Mouse (Mus musculus) liver, adult 2 months (tissue): ENCODE data around the gene Ctdnep1. TPM values are rescaled to one million over a fixed set of nuclear protein-coding genes. Genes with fewer than 3 reads are reported as not detected.

Source experiments
- DNase-seq: peaks from one replicate; pipeline ENCODE4 v3.0.0-alpha.2; 2011; ENCODE audit warnings: low read depth, low spot score; ENCODE audit errors: extremely low read depth
- H3K27ac ChIP-seq: fragments of 200-500 bp; replicated peaks from 2 replicates; pipeline ENCODE4 v1.5.1; 2012; ENCODE audit warnings: low read depth, mild to moderate bottlenecking, control low read depth, inconsistent platforms, low read length; ENCODE audit not compliant: insufficient read depth
- H3K27me3 ChIP-seq: fragments of 200-500 bp; 2 replicates; pipeline ENCODE4 v1.6.1; 2012; ENCODE audit warnings: mild to moderate bottlenecking, moderate library complexity, low read length, inconsistent platforms; ENCODE audit not compliant: control insufficient read depth, insufficient read depth
- H3K36me3 ChIP-seq: fragments of 200-500 bp; 2 replicates; pipeline ENCODE4 v1.6.1; 2012; ENCODE audit warnings: low read length, inconsistent platforms; ENCODE audit not compliant: control insufficient read depth, insufficient read depth
- H3K4me1 ChIP-seq: fragments of 200-500 bp; 2 replicates; pipeline ENCODE4 v1.6.1; 2011; ENCODE audit warnings: low read length; ENCODE audit not compliant: control insufficient read depth, insufficient read depth
- H3K4me3 ChIP-seq: fragments of 200-500 bp; 2 replicates; pipeline ENCODE4 v1.5.1; 2011; ENCODE audit warnings: low read depth, mild to moderate bottlenecking, control low read depth, low read length, moderate library complexity; ENCODE audit not compliant: insufficient read depth
- H3K79me2 ChIP-seq: fragments of 200-500 bp; 2 replicates; pipeline ENCODE4 v1.6.1; 2012; ENCODE audit warnings: inconsistent platforms, mild to moderate bottlenecking, low read length, moderate library complexity; ENCODE audit not compliant: control insufficient read depth, insufficient read depth
- H3K9ac ChIP-seq: fragments of 200-500 bp; 2 replicates; pipeline ENCODE4 v1.6.1; 2012; ENCODE audit warnings: low read depth, mild to moderate bottlenecking, control low read depth, inconsistent platforms, low read length
- CTCF ChIP-seq: fragments of 200-500 bp; IDR thresholded peaks from 2 replicates; pipeline ENCODE4 v1.5.1; 2011; ENCODE audit warnings: low read depth, low read length, control low read depth
- POLR2A ChIP-seq: fragments of 200-500 bp; IDR thresholded peaks from 2 replicates; pipeline ENCODE4 v1.6.1; 2011; ENCODE audit warnings: low read length, control low read depth; ENCODE audit not compliant: insufficient read depth; ENCODE audit errors: extremely low read depth
- WGBS: fragments of 180-500 bp; shearing (Covaris S2); methylation state at CpG from one replicate; pipeline ENCODE4 v1.1.7; 2018; 5-methylcytosine and 5-hydroxymethylcytosine counted together
- polyA plus RNA-seq: library from polyadenylated mRNA; depleted of rRNA; stranded (reverse); fragments of >200 nt; gene quantifications from 2 replicates; pipeline ENCODE4 v1.2.3, GENCODE M21; 2012; rRNA removed
- total RNA-seq: library from RNA; depleted of rRNA; stranded (reverse); fragments of >200 nt; gene quantifications from 2 replicates; pipeline ENCODE4 v1.2.3, GENCODE M21; 2014; rRNA removed

Gene Ctdnep1
- total and polyA plus RNA-seq, 2 experiments = 6.6 to 45.3 TPM

DNA sequence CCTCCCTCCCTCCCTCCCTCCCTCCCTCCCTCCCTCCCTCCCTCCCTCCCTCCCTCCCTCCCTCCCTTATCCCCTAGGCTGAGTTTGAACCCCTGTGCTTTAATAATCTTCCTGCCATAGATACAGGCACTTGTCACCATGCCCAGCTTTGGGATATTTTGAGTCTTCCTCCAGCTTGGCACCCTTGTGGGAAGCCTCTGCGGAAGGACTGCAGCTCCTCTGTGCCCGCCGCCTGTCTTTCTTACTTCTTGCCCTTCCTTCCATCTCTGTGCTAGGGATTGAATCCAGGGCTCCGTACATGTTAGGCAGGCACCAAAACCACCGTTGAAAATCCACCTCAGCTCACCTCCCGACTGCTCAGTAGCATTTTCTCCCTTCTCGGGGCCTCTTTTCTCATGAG, 59.2 kb downstream of the Ctdnep1 start:
- no peaks in the 10 kb centered on the region for H3K36me3 ChIP-seq
- peaks cover 4% of the 10 kb centered on the region; the same call in 1 of the 2 replicates for H3K4me1 ChIP-seq
- no peak overlapping the region for H3K4me3 ChIP-seq
- no peak for DNase-seq
- H3K27me3 ChIP-seq = no peaks in the 10 kb centered on the region
- no peak overlapping the region for H3K9ac ChIP-seq
- WGBS = 95% methylated on average over 7 of the region's 7 CpGs
- TF ChIP-seq CTCF = no peak
- no peak for TF ChIP-seq POLR2A
- no peaks in the 10 kb centered on the region for H3K79me2 ChIP-seq
- no peak overlapping the region for H3K27ac ChIP-seq

Other genes starting within 250 kb of the Ctdnep1 start
Only the 30 nearest of the 36 such genes appear.
- gene Chrnb1, start 185.2 kb upstream of the Ctdnep1 start, total RNA-seq = 0.46 and 0.54 TPM in 2 replicates
- 0.28 and 0.35 TPM in 2 replicates for gene Chrnb1, start 185.2 kb upstream of the Ctdnep1 start, polyA plus RNA-seq
- gene Fgf11, start 179.3 kb upstream of the Ctdnep1 start, total RNA-seq = 0.18 and 0.20 TPM in 2 replicates
- gene Fgf11, start 179.3 kb upstream of the Ctdnep1 start, polyA plus RNA-seq = 0.33 and 0.34 TPM in 2 replicates
- gene Tmem102, start 175.5 kb upstream of the Ctdnep1 start, total RNA-seq = 2.3 and 2.4 TPM in 2 replicates
- gene Tmem102, start 175.5 kb upstream of the Ctdnep1 start, polyA plus RNA-seq = 13.5 and 15.7 TPM in 2 replicates
- gene Gm39566, start 165.9 kb upstream of the Ctdnep1 start, total RNA-seq = not detected in 2 replicates
- not detected in 2 replicates for gene Gm39566, start 165.9 kb upstream of the Ctdnep1 start, polyA plus RNA-seq
- not detected in 2 replicates for gene Spem2, start 162.7 kb upstream of the Ctdnep1 start, total RNA-seq
- not detected in 2 replicates for gene Spem2, start 162.7 kb upstream of the Ctdnep1 start, polyA plus RNA-seq
- gene Spem1, start 159.0 kb upstream of the Ctdnep1 start, total RNA-seq = not detected in 2 replicates
- gene Spem1, start 159.0 kb upstream of the Ctdnep1 start, polyA plus RNA-seq = 0.09 TPM in 1 of 2 replicates, not detected in the other
- 0.18 and 0.34 TPM in 2 replicates for gene Nlgn2, start 143.4 kb upstream of the Ctdnep1 start, total RNA-seq
- 0.93 and 1.9 TPM in 2 replicates for gene Nlgn2, start 143.4 kb upstream of the Ctdnep1 start, polyA plus RNA-seq
- 326 and 353 TPM in 2 replicates for gene Tmem256, start 142.6 kb upstream of the Ctdnep1 start, total RNA-seq
- gene Tmem256, start 142.6 kb upstream of the Ctdnep1 start, polyA plus RNA-seq = 284 and 370 TPM in 2 replicates
- 1.5 and 2.6 TPM in 2 replicates for gene Plscr3, start 134.8 kb upstream of the Ctdnep1 start, total RNA-seq
- gene Plscr3, start 134.8 kb upstream of the Ctdnep1 start, polyA plus RNA-seq = 18.5 and 19.3 TPM in 2 replicates
- 0.07 and 0.18 TPM in 2 replicates for gene Tnk1, start 122.4 kb upstream of the Ctdnep1 start, total RNA-seq
- 0.17 TPM in 2 replicates for gene Tnk1, start 122.4 kb upstream of the Ctdnep1 start, polyA plus RNA-seq
- not detected in 2 replicates for gene Tmem95, start 103.1 kb upstream of the Ctdnep1 start, total RNA-seq
- not detected in 2 replicates for gene Tmem95, start 103.1 kb upstream of the Ctdnep1 start, polyA plus RNA-seq
- 0.65 and 1.0 TPM in 2 replicates for gene Kctd11, start 99.8 kb upstream of the Ctdnep1 start, total RNA-seq
- gene Kctd11, start 99.8 kb upstream of the Ctdnep1 start, polyA plus RNA-seq = 0.68 and 1.6 TPM in 2 replicates
- 1.2 and 1.9 TPM in 2 replicates for gene Acap1, start 85.6 kb upstream of the Ctdnep1 start, total RNA-seq
- 2.3 and 3.3 TPM in 2 replicates for gene Acap1, start 85.6 kb upstream of the Ctdnep1 start, polyA plus RNA-seq
- gene 2810408A11Rik, start 80.2 kb upstream of the Ctdnep1 start, total RNA-seq = 0.13 and 0.18 TPM in 2 replicates
- gene 2810408A11Rik, start 80.2 kb upstream of the Ctdnep1 start, polyA plus RNA-seq = 0.06 and 0.11 TPM in 2 replicates
- gene Neurl4, start 80.1 kb upstream of the Ctdnep1 start, total RNA-seq = 10.1 and 14.0 TPM in 2 replicates
- gene Neurl4, start 80.1 kb upstream of the Ctdnep1 start, polyA plus RNA-seq = 12.6 and 20.7 TPM in 2 replicates
- 7.0 and 8.5 TPM in 2 replicates for gene Gps2, start 67.3 kb upstream of the Ctdnep1 start, total RNA-seq
- gene Gps2, start 67.3 kb upstream of the Ctdnep1 start, polyA plus RNA-seq = 32.3 and 41.0 TPM in 2 replicates
- gene Eif5a, start 59.2 kb upstream of the Ctdnep1 start, total RNA-seq = 321 and 404 TPM in 2 replicates
- 374 and 408 TPM in 2 replicates for gene Eif5a, start 59.2 kb upstream of the Ctdnep1 start, polyA plus RNA-seq
- not detected in 2 replicates for gene Ybx2, start 45.4 kb upstream of the Ctdnep1 start, total RNA-seq
- 0.20 TPM in 1 of 2 replicates, not detected in the other for gene Ybx2, start 45.4 kb upstream of the Ctdnep1 start, polyA plus RNA-seq
- gene Slc2a4, start 33.0 kb upstream of the Ctdnep1 start, total RNA-seq = 0.60 and 0.83 TPM in 2 replicates
- gene Slc2a4, start 33.0 kb upstream of the Ctdnep1 start, polyA plus RNA-seq = 0.39 and 0.58 TPM in 2 replicates
- gene Cldn7, start 16.4 kb upstream of the Ctdnep1 start, total RNA-seq = 0.20 and 0.37 TPM in 2 replicates
- gene Cldn7, start 16.4 kb upstream of the Ctdnep1 start, polyA plus RNA-seq = 0.26 and 0.46 TPM in 2 replicates
- gene Elp5, start 1.4 kb downstream of the Ctdnep1 start, total RNA-seq = 19.5 and 21.3 TPM in 2 replicates
- gene Elp5, start 1.4 kb downstream of the Ctdnep1 start, polyA plus RNA-seq = 30.8 and 33.7 TPM in 2 replicates
- 175 and 176 TPM in 2 replicates for gene Gabarap, start 10.0 kb downstream of the Ctdnep1 start, total RNA-seq
- gene Gabarap, start 10.0 kb downstream of the Ctdnep1 start, polyA plus RNA-seq = 430 and 476 TPM in 2 replicates
- gene Phf23, start 14.6 kb downstream of the Ctdnep1 start, total RNA-seq = 8.0 and 8.5 TPM in 2 replicates
- gene Phf23, start 14.6 kb downstream of the Ctdnep1 start, polyA plus RNA-seq = 8.8 and 12.1 TPM in 2 replicates
- 2.8 TPM in 2 replicates for gene Dvl2, start 19.4 kb downstream of the Ctdnep1 start, total RNA-seq
- 3.7 and 4.5 TPM in 2 replicates for gene Dvl2, start 19.4 kb downstream of the Ctdnep1 start, polyA plus RNA-seq
- 314 and 344 TPM in 2 replicates for gene Acadvl, start 34.3 kb downstream of the Ctdnep1 start, total RNA-seq
- 302 and 314 TPM in 2 replicates for gene Acadvl, start 34.3 kb downstream of the Ctdnep1 start, polyA plus RNA-seq
- gene Dlg4, start 35.8 kb downstream of the Ctdnep1 start, total RNA-seq = 0.37 and 1.0 TPM in 2 replicates
- gene Dlg4, start 35.8 kb downstream of the Ctdnep1 start, polyA plus RNA-seq = 1.1 and 1.3 TPM in 2 replicates
- gene Asgr1, start 72.9 kb downstream of the Ctdnep1 start, total RNA-seq = 531 and 680 TPM in 2 replicates
- gene Asgr1, start 72.9 kb downstream of the Ctdnep1 start, polyA plus RNA-seq = 730 and 786 TPM in 2 replicates
- gene Asgr2, start 111.5 kb downstream of the Ctdnep1 start, total RNA-seq = 166 and 194 TPM in 2 replicates
- gene Asgr2, start 111.5 kb downstream of the Ctdnep1 start, polyA plus RNA-seq = 212 and 216 TPM in 2 replicates
- gene Mgl2, start 149.2 kb downstream of the Ctdnep1 start, total RNA-seq = 0.27 TPM in 1 of 2 replicates, not detected in the other
- gene Mgl2, start 149.2 kb downstream of the Ctdnep1 start, polyA plus RNA-seq = 0.06 and 0.09 TPM in 2 replicates
- 0.55 and 0.67 TPM in 2 replicates for gene Clec10a, start 175.0 kb downstream of the Ctdnep1 start, total RNA-seq
- gene Clec10a, start 175.0 kb downstream of the Ctdnep1 start, polyA plus RNA-seq = 0.27 and 0.95 TPM in 2 replicates